Mouse (Mus musculus) testis, adult 2 months (tissue): ENCODE measurements at regions not wholly inside any gene's neighbourhood (a gene's known extent, or its start where the extent isn't known, plus 50 kb on each side); places are given as distances from the start of the nearest gene placed in this dataset.

Experiments used
- CTCF ChIP-seq: fragments of 200-500 bp; IDR thresholded peaks from 2 replicates; pipeline ENCODE4 v1.5.1; 2012; ENCODE audit warnings: low read depth, mild to moderate bottlenecking, inconsistent platforms, low read length, moderate library complexity; ENCODE audit not compliant: control insufficient read depth, insufficient read depth, insufficient replicate concordance
- POLR2A ChIP-seq: fragments of 200-500 bp; IDR thresholded peaks from 2 replicates; pipeline ENCODE4 v1.6.1; 2012; ENCODE audit warnings: low read depth, mild to moderate bottlenecking, inconsistent platforms, low read length, moderate library complexity; ENCODE audit not compliant: control insufficient read depth

DNA sequence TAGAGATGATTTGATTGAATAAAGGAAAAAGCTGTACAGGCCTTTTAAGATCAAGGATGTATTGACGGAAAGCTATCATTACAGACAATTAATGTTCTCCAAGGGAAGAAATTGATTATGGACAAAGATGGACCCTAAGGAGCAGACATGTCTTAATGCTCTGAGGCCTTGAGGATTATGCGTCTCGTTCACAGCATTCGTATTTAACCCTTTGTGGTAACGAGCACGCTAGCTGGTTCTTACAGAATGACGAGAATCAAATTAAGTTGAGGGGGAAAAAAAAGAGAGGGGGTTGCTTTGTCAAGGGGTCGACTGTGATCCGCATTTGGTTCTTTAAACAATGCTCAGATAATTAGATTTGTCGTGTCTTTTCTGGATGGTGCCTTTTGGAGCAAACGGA is 233.3 kb upstream of the Dnajc19 start:
- TF ChIP-seq CTCF (no peak), POLR2A (no peak)
